Mouse (Mus musculus): ENCODE data around the gene Trabd. TPM values are rescaled to one million over a fixed set of nuclear protein-coding genes. Genes with fewer than 3 reads are reported as not detected.

Gene Trabd
- total RNA-seq (2022), result 10 to 100 TPM; 37.0 to 49.0 (median 43.7) TPM

- DNase-seq, result no peak
Observed at GRCm38 (mm10) chr15:89074613-89075477, at the start of gene Trabd. Gene Trabd (plus strand): TSS chr15:89075124.

GRCm38 (mm10) chr15:89044381-89044780 lies 30.5 kb upstream of the Trabd start:
- no peak for DNase-seq

DNA sequence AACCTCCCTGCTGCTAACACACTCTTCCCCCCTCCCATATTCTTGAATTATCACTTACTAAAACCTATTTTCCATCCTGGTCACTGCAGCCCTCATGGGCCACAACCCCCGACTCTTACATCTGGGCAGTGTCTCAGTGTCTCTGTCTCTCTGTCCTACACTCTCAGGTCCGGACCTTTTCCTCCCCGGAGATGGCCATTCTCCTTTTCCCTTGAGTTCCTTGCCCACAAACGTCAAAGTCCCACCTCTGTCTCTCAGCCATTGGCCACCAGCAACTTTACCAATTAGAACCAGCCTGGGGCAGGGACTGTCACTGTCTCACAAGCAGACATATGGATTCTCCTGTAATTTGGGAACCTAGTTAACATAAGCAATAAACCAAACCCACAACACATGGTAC lies 28.6 kb upstream of the Trabd start:
- DNase-seq, result no peak

DNA sequence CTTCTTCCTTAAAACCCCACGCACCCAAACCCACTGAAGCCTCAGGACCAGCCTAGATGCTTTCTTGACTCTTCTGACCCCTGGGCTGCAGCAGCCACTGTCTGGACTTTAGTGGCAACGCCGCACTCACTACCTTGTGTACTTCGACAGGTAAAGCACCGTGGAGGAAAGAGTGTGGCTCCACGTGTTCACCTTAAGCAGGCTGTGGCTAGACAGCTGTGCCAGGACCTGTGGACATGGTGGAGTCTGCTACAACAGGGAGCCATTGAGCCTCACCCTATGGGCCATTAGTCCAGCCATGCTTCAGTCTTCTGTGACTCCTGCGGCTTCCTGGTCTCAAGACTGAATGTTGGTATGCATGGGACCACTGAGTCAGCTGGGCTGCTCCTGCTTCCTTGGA lies 20.3 kb upstream of the Trabd start:
- no peak for DNase-seq

- no peak for DNase-seq
Observed at GRCm38 (mm10) chr15:89058736-89059135, 16.2 kb upstream of the Trabd start.

GRCm38 (mm10) chr15:89059161-89059931 lies 15.6 kb upstream of the Trabd start, which contains the start of gene Panx2:
Gene Panx2 (plus strand): TSS chr15:89059734.
- no peak for DNase-seq

DNA sequence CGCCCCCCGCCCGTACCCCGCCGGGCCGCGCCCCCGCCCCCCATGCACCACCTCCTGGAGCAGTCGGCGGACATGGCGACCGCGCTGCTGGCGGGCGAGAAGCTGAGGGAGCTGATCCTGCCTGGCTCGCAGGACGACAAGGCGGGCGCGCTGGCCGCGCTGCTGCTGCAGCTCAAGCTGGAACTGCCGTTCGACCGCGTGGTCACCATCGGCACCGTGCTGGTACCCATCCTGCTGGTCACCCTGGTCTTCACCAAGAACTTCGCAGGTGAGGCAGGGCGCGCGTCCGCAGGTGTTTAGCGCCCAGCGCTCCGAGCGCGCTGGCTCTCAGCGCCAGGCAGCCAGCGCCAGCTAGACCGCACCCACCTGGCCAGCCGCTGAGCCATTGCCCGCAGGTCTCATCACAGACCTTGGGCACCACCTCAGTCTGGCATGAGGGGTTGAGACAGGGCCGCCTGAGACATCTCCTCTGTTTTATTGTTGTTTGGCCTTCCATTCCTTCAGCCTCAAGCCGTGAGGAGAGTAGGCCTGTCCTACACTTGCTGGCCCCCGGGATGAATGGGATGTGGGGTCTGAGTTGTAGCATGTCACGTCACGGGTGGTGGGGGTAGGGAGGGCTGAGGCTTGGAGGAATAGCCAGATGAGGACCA lies 14.8 kb upstream of the Trabd start:
- no peak for DNase-seq

GRCm38 (mm10) chr15:89060811-89061460 lies 14.0 kb upstream of the Trabd start:
- no peak for DNase-seq

- no peak for DNase-seq
Observed at GRCm38 (mm10) chr15:89061761-89062517, 13.0 kb upstream of the Trabd start.

DNA sequence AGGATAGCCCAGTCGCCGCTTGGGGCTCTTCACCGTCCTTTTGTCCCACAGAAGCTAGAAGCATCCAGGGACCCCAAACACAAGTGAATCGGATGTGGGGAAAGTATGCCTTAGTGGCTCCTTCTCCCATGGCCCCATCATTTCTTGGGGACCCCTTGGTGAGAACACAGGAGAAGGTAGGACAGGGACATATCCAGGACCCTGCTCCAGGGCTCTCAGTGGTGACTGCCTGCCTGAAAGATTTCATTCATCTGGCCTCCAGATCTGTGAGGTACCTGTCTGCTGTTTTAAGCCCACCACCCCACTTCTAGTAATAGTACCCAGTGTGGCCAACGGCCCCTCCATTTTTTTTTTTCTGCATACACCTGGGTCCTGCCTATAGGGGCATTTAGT lies 12.4 kb upstream of the Trabd start:
- no peak for DNase-seq

- DNase-seq, result no peak
Observed at GRCm38 (mm10) chr15:89063001-89063400, 11.9 kb upstream of the Trabd start.

- no peak for DNase-seq
Observed at GRCm38 (mm10) chr15:89063536-89063935, 11.4 kb upstream of the Trabd start.

- no peak for DNase-seq
Observed at GRCm38 (mm10) chr15:89064891-89065290, 10.0 kb upstream of the Trabd start.

DNA sequence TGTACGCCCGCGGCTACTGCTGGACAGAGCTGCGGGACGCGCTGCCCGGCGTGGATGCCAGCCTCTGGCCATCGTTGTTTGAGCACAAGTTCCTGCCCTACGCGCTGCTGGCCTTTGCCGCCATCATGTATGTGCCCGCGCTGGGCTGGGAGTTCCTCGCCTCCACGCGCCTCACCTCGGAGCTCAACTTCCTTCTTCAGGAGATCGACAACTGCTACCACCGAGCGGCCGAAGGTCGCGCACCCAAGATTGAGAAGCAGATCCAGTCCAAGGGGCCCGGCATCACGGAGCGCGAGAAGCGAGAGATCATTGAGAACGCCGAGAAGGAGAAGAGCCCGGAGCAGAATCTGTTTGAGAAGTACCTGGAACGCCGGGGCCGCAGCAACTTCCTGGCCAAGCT lies 7.3 kb upstream of the Trabd start:
- DNase-seq, result no peak

GRCm38 (mm10) chr15:89068226-89068625 lies 6.7 kb upstream of the Trabd start:
- no peak for DNase-seq

DNA sequence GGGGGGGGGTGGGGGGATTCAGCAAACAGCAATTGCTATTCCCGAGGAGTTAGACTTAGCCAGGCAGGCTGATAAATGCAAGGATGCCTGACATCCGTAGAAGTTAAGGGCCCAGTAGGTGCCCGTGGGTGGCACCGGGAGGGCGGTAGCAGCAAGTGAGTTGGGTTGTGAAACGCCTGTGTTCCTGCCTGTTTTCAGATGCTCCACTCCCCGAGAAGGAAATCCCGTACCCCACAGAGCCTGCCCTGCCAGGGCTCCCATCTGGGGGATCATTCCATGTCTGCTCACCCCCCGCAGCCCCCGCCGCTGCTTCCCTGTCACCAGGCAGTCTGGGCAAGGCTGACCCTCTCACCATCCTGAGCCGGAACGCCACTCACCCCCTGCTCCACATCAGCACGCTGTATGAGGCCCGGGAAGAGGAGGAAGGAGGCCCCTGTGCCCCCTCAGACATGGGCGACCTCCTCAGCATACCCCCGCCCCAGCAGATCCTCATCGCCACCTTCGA lies 5.5 kb upstream of the Trabd start:
- DNase-seq, result no peak

GRCm38 (mm10) chr15:89070606-89071005 lies 4.3 kb upstream of the Trabd start:
- DNase-seq, result no peak

GRCm38 (mm10) chr15:89073993-89074603 lies 826 bp upstream of the Trabd start:
- no peak for DNase-seq

GRCm38 (mm10) chr15:89075478-89076147 lies 689 bp downstream of the Trabd start:
- peak; percentile 80 for DNase-seq

- peak; percentile 42 for DNase-seq
Observed at GRCm38 (mm10) chr15:89076156-89076731, 1.3 kb downstream of the Trabd start.

Measured in adrenal gland, adult 8-10 months (tissue).